Mouse (Mus musculus): ENCODE measurements around the gene Nfe2l3. TPM values are rescaled to one million over a fixed set of nuclear protein-coding genes. Genes with fewer than 3 reads are reported as not detected.
A peak's percentile ranks its signal among the peaks of the same experiment; 100 is the strongest.

The Nfe2l3 gene
- polyA plus RNA-seq, 1 experiment: 6.2 TPM

- peak; percentile 75 to 85 for DNase-seq
- under 1% methylated on average over 63 of the region's 63 CpGs for WGBS
- TF ChIP-seq POLR2A (IDR thresholded peaks at IDR 0.05; ENCODE audit: borderline replicate concordance, insufficient read depth, low read length): peak; percentile 46; the same call in 1 of the 2 replicates
- TF ChIP-seq CTCF (IDR thresholded peaks at IDR 0.05; ENCODE audit: borderline replicate concordance, insufficient read depth, low read depth, low read length): no peak
- no peaks in the 10 kb centered on the region for H3K27me3 ChIP-seq (ENCODE audit: control insufficient read depth, insufficient read depth, low read length)
- H3K4me1 ChIP-seq (ENCODE audit: control insufficient read depth, insufficient read depth, low read length): peaks cover 3% of the 10 kb centered on the region; the same call in 1 of the 2 replicates
- H3K4me3 ChIP-seq (replicated peaks; ENCODE audit: insufficient read depth, low read depth, low read length): peak overlapping the region; percentile 91
- H3K27ac ChIP-seq (ENCODE audit: insufficient read depth, low read length): peak overlapping the region; percentile 96
Observed at GRCm38 (mm10) chr6:51468891-51469561, 36.6 kb downstream of the Nfe2l3 start.

- peak; percentile 97 to 100 for DNase-seq
- Histone ChIP-seq H3K4me3 (replicated peaks; ENCODE audit: insufficient read depth, low read depth, low read length) (peak within 1 kb of the TSS; percentile 91), H3K27ac (ENCODE audit: insufficient read depth, low read length) (peak within 1 kb of the TSS; percentile 97), H3K27me3 (ENCODE audit: control insufficient read depth, insufficient read depth, low read length) (no peaks in the 10 kb centered on the region), H3K4me1 (ENCODE audit: control insufficient read depth, insufficient read depth, low read length) (peaks cover 3% of the 10 kb centered on the region; the same call in 1 of the 2 replicates)
- WGBS: under 1% methylated on average over 63 of the region's 63 CpGs
- TF ChIP-seq POLR2A (IDR thresholded peaks at IDR 0.05; ENCODE audit: borderline replicate concordance, insufficient read depth, low read length): peak; percentile 93
- TF ChIP-seq CTCF (IDR thresholded peaks at IDR 0.05; ENCODE audit: borderline replicate concordance, insufficient read depth, low read depth, low read length): no peak
Observed at GRCm38 (mm10) chr6:51469715-51470310, 37.3 kb downstream of the Nfe2l3 start, which contains the start of gene Hnrnpa2b1. Gene Hnrnpa2b1, minus strand, starts transcription at chr6:51469894.

GRCm38 (mm10) chr6:51470311-51471178 lies 38.1 kb downstream of the Nfe2l3 start, which contains the start of gene Cbx3:
Gene Cbx3, plus strand, starts transcription at chr6:51470360.
- TF ChIP-seq POLR2A (IDR thresholded peaks at IDR 0.05; ENCODE audit: borderline replicate concordance, insufficient read depth, low read length) (peak; percentile 38; the same call in 1 of the 2 replicates), CTCF (IDR thresholded peaks at IDR 0.05; ENCODE audit: borderline replicate concordance, insufficient read depth, low read depth, low read length) (no peak)
- DNase-seq: peak; percentile 85 to 88
- Histone ChIP-seq H3K4me3 (replicated peaks; ENCODE audit: insufficient read depth, low read depth, low read length) (peak within 1 kb of the TSS; percentile 91), H3K27ac (ENCODE audit: insufficient read depth, low read length) (peak within 1 kb of the TSS; percentile 97), H3K4me1 (ENCODE audit: control insufficient read depth, insufficient read depth, low read length) (peaks cover 3% of the 10 kb centered on the region; the same call in 1 of the 2 replicates), H3K27me3 (ENCODE audit: control insufficient read depth, insufficient read depth, low read length) (no peaks in the 10 kb centered on the region)
- WGBS: 1% methylated on average over 79 of the region's 99 CpGs

- H3K27me3 ChIP-seq (ENCODE audit: control insufficient read depth, insufficient read depth, low read length): no peaks in the 10 kb centered on the region
- under 1% methylated on average over 10 of the region's 10 CpGs for WGBS
- TF ChIP-seq CTCF (IDR thresholded peaks at IDR 0.05; ENCODE audit: borderline replicate concordance, insufficient read depth, low read depth, low read length) (no peak), POLR2A (IDR thresholded peaks at IDR 0.05; ENCODE audit: borderline replicate concordance, insufficient read depth, low read length) (no peak)
- H3K4me3 ChIP-seq (replicated peaks; ENCODE audit: insufficient read depth, low read depth, low read length): peak overlapping the region; percentile 91
- H3K27ac ChIP-seq (ENCODE audit: insufficient read depth, low read length): peak overlapping the region; percentile 91
- DNase-seq: no peak
- H3K4me1 ChIP-seq (ENCODE audit: control insufficient read depth, insufficient read depth, low read length): peaks cover 3% of the 10 kb centered on the region; the same call in 1 of the 2 replicates
Observed at GRCm38 (mm10) chr6:51471179-51471505, 38.7 kb downstream of the Nfe2l3 start.

- WGBS: 14% methylated on average over 3 of the region's 3 CpGs
- Histone ChIP-seq H3K4me1 (ENCODE audit: control insufficient read depth, insufficient read depth, low read length) (peaks cover 1% of the 10 kb centered on the region; the same call in 1 of the 2 replicates), H3K27me3 (ENCODE audit: control insufficient read depth, insufficient read depth, low read length) (no peaks in the 10 kb centered on the region), H3K27ac (ENCODE audit: insufficient read depth, low read length) (no peak overlapping the region), H3K4me3 (replicated peaks; ENCODE audit: insufficient read depth, low read depth, low read length) (peak overlapping the region; percentile 22)
- DNase-seq: no peak
- TF ChIP-seq POLR2A (IDR thresholded peaks at IDR 0.05; ENCODE audit: borderline replicate concordance, insufficient read depth, low read length): no peak
- no peak for TF ChIP-seq CTCF (IDR thresholded peaks at IDR 0.05; ENCODE audit: borderline replicate concordance, insufficient read depth, low read depth, low read length)
Observed at GRCm38 (mm10) chr6:51471782-51472181, 39.3 kb downstream of the Nfe2l3 start.

GRCm38 (mm10) chr6:51472213-51472612 lies 39.7 kb downstream of the Nfe2l3 start:
- Histone ChIP-seq H3K27ac (ENCODE audit: insufficient read depth, low read length) (no peak overlapping the region), H3K27me3 (ENCODE audit: control insufficient read depth, insufficient read depth, low read length) (no peaks in the 10 kb centered on the region), H3K4me3 (replicated peaks; ENCODE audit: insufficient read depth, low read depth, low read length) (no peak overlapping the region), H3K4me1 (ENCODE audit: control insufficient read depth, insufficient read depth, low read length) (no peaks in the 10 kb centered on the region)
- no peak for DNase-seq
- TF ChIP-seq CTCF (IDR thresholded peaks at IDR 0.05; ENCODE audit: borderline replicate concordance, insufficient read depth, low read depth, low read length): no peak
- WGBS: 30% methylated on average over 4 of the region's 4 CpGs

GRCm38 (mm10) chr6:51479136-51479731 lies 46.8 kb downstream of the Nfe2l3 start:
- Histone ChIP-seq H3K27ac (ENCODE audit: insufficient read depth, low read length) (no peak overlapping the region), H3K27me3 (ENCODE audit: control insufficient read depth, insufficient read depth, low read length) (no peaks in the 10 kb centered on the region), H3K4me3 (replicated peaks; ENCODE audit: insufficient read depth, low read depth, low read length) (no peak overlapping the region), H3K4me1 (ENCODE audit: control insufficient read depth, insufficient read depth, low read length) (no peaks in the 10 kb centered on the region)
- no peak for TF ChIP-seq CTCF (IDR thresholded peaks at IDR 0.05; ENCODE audit: borderline replicate concordance, insufficient read depth, low read depth, low read length)
- no peak for TF ChIP-seq POLR2A (IDR thresholded peaks at IDR 0.05; ENCODE audit: borderline replicate concordance, insufficient read depth, low read length)
- 90% methylated on average over 4 of the region's 4 CpGs for WGBS
- DNase-seq: no peak
